Mouse (Mus musculus) intestine, embryonic 14.5 days (tissue): ENCODE measurements around the gene Ypel2. TPM values are rescaled to one million over a fixed set of nuclear protein-coding genes. Genes with fewer than 3 reads are reported as not detected.
A peak's percentile ranks its signal among the peaks of the same experiment; 100 is the strongest.

Experiments
- ATAC-seq: fragments of 200-750 bp; cut with Nextera tagmentation; replicated peaks from 2 replicates; pipeline ENCODE4 v1.8.0; 2017; ENCODE audit warnings: low read depth, moderate number of reproducible peaks, moderate TSS enrichment, moderate library complexity; ENCODE audit not compliant: low FRiP score, low TSS enrichment
- DNase-seq: peaks from one replicate; pipeline ENCODE4 v3.0.0-alpha.2; 2018; ENCODE audit warnings: low spot score
- H3K27ac ChIP-seq: fragments of 300-500 bp; sonication (generic); 2 replicates; pipeline ENCODE4 v1.5.1; 2014; ENCODE audit warnings: low read depth, mild to moderate bottlenecking, control low read depth
- H3K27me3 ChIP-seq: fragments of 300-500 bp; sonication (generic); replicated peaks from 2 replicates; pipeline ENCODE4 v1.6.1; 2014; ENCODE audit warnings: low read length, control low read depth; ENCODE audit not compliant: control insufficient read depth, insufficient read depth
- H3K36me3 ChIP-seq: fragments of 300-500 bp; sonication (generic); 2 replicates; pipeline ENCODE4 v1.6.1; 2014; ENCODE audit warnings: low read length, control low read depth; ENCODE audit not compliant: control insufficient read depth, insufficient read depth
- H3K4me1 ChIP-seq: fragments of 300-500 bp; sonication (generic); replicated peaks from 2 replicates; pipeline ENCODE4 v1.6.1; 2014; ENCODE audit warnings: low read length, control low read depth, mixed read lengths; ENCODE audit not compliant: control insufficient read depth, insufficient read depth
- H3K4me2 ChIP-seq: fragments of 300-500 bp; sonication (generic); 2 replicates; pipeline ENCODE4 v1.6.1; 2014; ENCODE audit warnings: low read length
- H3K4me3 ChIP-seq: fragments of 300-500 bp; sonication (generic); 2 replicates; pipeline ENCODE4 v1.5.1; 2014; ENCODE audit warnings: low read depth, low read length, control low read depth, mixed read lengths
- H3K9ac ChIP-seq: fragments of 300-500 bp; sonication (generic); 2 replicates; pipeline ENCODE4 v1.6.1; 2014; ENCODE audit warnings: mild to moderate bottlenecking, low read length
- H3K9me3 ChIP-seq: fragments of 300-500 bp; sonication (generic); 2 replicates; pipeline ENCODE4 v1.6.1; 2016; ENCODE audit warnings: low read length, control low read depth; ENCODE audit not compliant: control insufficient read depth
- WGBS: fragments of 180-500 bp; shearing (Covaris S2); extraction: QIAGEN DNeasy Blood & Tissue Kit; methylation state at CpG from one replicate; pipeline ENCODE4 v1.1.7; 2014; 5-methylcytosine and 5-hydroxymethylcytosine counted together
- polyA plus RNA-seq: library from polyadenylated mRNA; unstranded; fragments of >200 nt; fragmentation: Nextera tagmentation; extraction: Ambion mirVana; gene quantifications from 2 replicates; pipeline ENCODE4 v1.2.1, GENCODE M21; 2014

Gene Ypel2
- polyA plus RNA-seq, 1 experiment from 2014 or later = 5.9 TPM

DNA sequence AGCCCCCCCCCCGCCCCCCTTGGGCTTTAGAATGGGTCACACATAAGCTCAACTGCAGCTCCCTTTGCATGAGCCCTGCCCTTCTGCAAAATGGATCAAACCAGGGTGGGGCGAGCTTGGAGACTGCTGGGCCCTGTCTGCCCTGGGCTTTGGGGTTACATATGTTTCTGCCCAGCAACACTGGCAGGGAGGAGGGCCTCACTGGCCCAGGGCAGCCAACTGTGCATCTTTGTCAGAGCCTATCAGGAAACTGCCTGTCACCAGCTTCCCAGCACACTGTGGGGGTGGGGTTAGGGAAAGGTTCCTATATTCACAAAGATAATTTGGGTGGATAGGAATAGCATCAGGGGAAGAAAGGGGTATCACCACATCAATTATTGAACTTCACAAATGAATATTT lies 95.1 kb downstream of the Ypel2 start:
- no peak overlapping the region for H3K27ac ChIP-seq
- no peaks in the 10 kb centered on the region; the same call in 1 of the 2 replicates for H3K4me1 ChIP-seq
- no peak overlapping the region for H3K9ac ChIP-seq
- no peaks in the 10 kb centered on the region for H3K36me3 ChIP-seq
- H3K4me2 ChIP-seq = no peak overlapping the region
- H3K4me3 ChIP-seq = no peak overlapping the region
- ATAC-seq = no peak
- WGBS = 46% methylated on average over 2 of the region's 2 CpGs
- H3K9me3 ChIP-seq = no peaks in the 10 kb centered on the region
- H3K27me3 ChIP-seq = no peaks in the 10 kb centered on the region
- DNase-seq = no peak

DNA sequence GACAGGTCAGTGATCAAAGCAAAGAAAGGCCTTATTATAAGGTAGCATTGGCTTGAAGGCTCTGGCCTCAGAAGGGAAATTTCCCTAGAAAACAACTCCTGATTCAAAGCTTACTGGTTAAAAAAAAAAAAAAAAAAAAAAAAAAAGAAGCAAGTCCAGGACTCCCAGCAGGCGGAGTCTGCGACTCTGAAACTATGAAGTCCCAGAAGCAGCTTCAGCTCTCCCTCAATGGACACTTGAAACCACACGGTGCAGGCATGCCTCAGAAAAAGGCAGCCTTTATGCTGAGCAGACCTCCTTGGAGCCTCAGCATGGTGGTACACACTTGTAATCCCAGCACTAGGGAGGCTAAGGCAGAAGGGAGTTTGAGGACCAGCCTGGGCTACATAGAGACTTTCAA lies 97.9 kb downstream of the Ypel2 start:
- WGBS = 36% methylated on average over 3 of the region's 3 CpGs
- Histone ChIP-seq H3K36me3 (no peaks in the 10 kb centered on the region), H3K9ac (no peak overlapping the region), H3K9me3 (0 out of 2 replicates have a peak, but pooled peaks cover 2% of the 10 kb centered on the region), H3K4me3 (no peak overlapping the region), H3K4me1 (no peaks in the 10 kb centered on the region; the same call in 1 of the 2 replicates), H3K27me3 (no peaks in the 10 kb centered on the region), H3K4me2 (no peak overlapping the region), H3K27ac (no peak overlapping the region)
- DNase-seq = no peak
- no peak for ATAC-seq

GRCm38 (mm10) chr11:86895156-86895555 lies 98.4 kb downstream of the Ypel2 start:
- DNase-seq (no peak), ATAC-seq (no peak)
- H3K9me3 ChIP-seq = 0 out of 2 replicates have a peak, but pooled peaks cover 2% of the 10 kb centered on the region
- H3K4me3 ChIP-seq = no peak overlapping the region
- H3K27ac ChIP-seq = no peak overlapping the region
- WGBS = 63% methylated on average over 9 of the region's 9 CpGs
- H3K27me3 ChIP-seq = no peaks in the 10 kb centered on the region
- H3K4me2 ChIP-seq = no peak overlapping the region
- H3K36me3 ChIP-seq = no peaks in the 10 kb centered on the region
- no peak overlapping the region for H3K9ac ChIP-seq
- H3K4me1 ChIP-seq = no peaks in the 10 kb centered on the region; the same call in 1 of the 2 replicates

DNA sequence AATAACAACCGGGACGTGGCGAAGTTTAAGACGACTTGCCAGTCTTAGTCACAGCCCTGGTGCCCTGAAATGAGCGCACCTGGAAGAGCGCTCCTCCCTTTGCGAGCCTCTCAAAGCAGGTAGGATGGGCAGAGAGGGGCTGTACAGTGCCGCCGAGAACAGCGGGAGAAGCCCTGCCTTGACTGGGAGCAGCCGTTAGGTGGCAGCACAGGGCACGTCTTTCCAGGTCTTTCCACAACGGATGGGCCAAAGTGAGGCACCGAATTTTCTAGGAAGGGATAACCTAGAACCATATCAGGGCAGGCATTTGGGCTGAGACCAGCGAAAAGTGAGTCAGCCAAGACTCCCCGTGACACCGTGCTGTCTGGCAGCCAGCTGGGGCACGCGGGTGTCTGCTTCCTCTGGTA lies 99.3 kb downstream of the Ypel2 start:
- Histone ChIP-seq H3K9ac (peak overlapping the region; percentile 34; the same call in 1 of the 2 replicates), H3K36me3 (no peaks in the 10 kb centered on the region), H3K27ac (no peak overlapping the region), H3K4me2 (peak overlapping the region; percentile 50), H3K9me3 (0 out of 2 replicates have a peak, but pooled peaks cover 2% of the 10 kb centered on the region), H3K27me3 (no peaks in the 10 kb centered on the region), H3K4me3 (peak overlapping the region; percentile 18; the same call in 1 of the 2 replicates), H3K4me1 (no peaks in the 10 kb centered on the region; the same call in 1 of the 2 replicates)
- 6% methylated on average over 19 of the region's 19 CpGs for WGBS
- DNase-seq = peak; percentile 94
- ATAC-seq = peak; percentile 72; the same call in 1 of the 2 replicates

DNA sequence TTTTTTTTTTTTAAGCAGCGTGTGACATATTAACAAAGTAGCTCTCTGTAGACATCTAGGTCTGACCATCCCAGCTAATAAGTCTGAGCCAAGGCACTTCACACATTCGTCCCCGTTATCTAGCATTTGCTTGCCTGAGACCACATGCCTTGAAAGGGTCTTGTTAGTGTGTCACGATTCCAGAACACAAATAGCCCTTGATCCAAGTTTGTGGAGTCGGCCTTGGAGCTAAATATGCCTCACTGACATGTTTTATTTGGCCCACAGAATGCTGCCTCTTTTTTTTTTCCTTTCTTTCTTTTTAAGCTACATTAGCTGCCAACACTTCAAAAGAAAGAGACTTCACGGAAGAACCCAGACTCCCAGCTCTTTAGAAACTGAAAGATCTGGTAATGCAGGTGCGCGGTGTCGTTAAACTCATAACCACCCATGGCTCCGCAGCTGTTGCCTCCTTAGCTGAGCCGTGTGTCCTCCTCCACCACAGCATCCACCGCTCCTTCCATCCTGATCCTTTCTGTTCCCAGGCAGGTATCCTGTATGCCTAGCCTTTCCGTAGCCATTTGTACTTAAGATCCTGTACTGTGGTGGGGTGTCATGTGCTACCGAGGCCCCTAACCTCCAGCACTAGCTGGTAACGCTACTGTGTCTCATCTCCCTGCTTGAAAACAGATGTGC lies 100.4 kb downstream of the Ypel2 start:
- Histone ChIP-seq H3K4me3 (no peak overlapping the region), H3K27ac (no peak overlapping the region), H3K27me3 (no peaks in the 10 kb centered on the region), H3K9me3 (0 out of 2 replicates have a peak, but pooled peaks cover 2% of the 10 kb centered on the region), H3K36me3 (no peaks in the 10 kb centered on the region), H3K4me2 (no peak overlapping the region), H3K9ac (no peak overlapping the region), H3K4me1 (no peaks in the 10 kb centered on the region; the same call in 1 of the 2 replicates)
- WGBS = 78% methylated on average over 15 of the region's 15 CpGs
- DNase-seq (no peak), ATAC-seq (no peak)

Other genes with a start within 250 kb of the Ypel2 start
- gene Cltc, start 236.1 kb downstream of the Ypel2 start, polyA plus RNA-seq = 177 and 190 TPM in 2 replicates
- gene Dhx40, start 186.0 kb downstream of the Ypel2 start, polyA plus RNA-seq = 19.5 and 20.1 TPM in 2 replicates
- gene Gdpd1, start 80.4 kb upstream of the Ypel2 start, polyA plus RNA-seq = 21.7 and 23.0 TPM in 2 replicates
- gene Smg8, start 93.1 kb upstream of the Ypel2 start, polyA plus RNA-seq = 21.0 and 23.2 TPM in 2 replicates
- gene Prr11, start 115.0 kb upstream of the Ypel2 start, polyA plus RNA-seq = 12.0 and 14.8 TPM in 2 replicates
- gene Ska2, start 115.5 kb upstream of the Ypel2 start, polyA plus RNA-seq = 52.4 and 60.0 TPM in 2 replicates
- gene Trim37, start 133.4 kb upstream of the Ypel2 start, polyA plus RNA-seq = 31.3 and 39.4 TPM in 2 replicates